Mouse (Mus musculus) thymus, adult 2 months (tissue): Measurements from ENCODE around the gene Kcnj12. TPM values are rescaled to one million over a fixed set of nuclear protein-coding genes. Genes with fewer than 3 reads are reported as not detected.

Experiments
- DNase-seq: peaks from one replicate; pipeline ENCODE4 v3.0.0; 2021
- H3K27ac ChIP-seq: fragments of 200-500 bp; 2 replicates; pipeline ENCODE4 v1.5.1; 2012; ENCODE audit warnings: low read length, control low read depth; ENCODE audit not compliant: control insufficient read depth, insufficient read depth
- H3K27me3 ChIP-seq: fragments of 200-500 bp; 2 replicates; pipeline ENCODE4 v1.6.1; 2012; ENCODE audit warnings: mild to moderate bottlenecking, low read length, moderate library complexity, mixed read lengths; ENCODE audit not compliant: control insufficient read depth, insufficient read depth
- H3K36me3 ChIP-seq: fragments of 200-500 bp; 2 replicates; pipeline ENCODE4 v1.6.1; 2012; ENCODE audit warnings: mild to moderate bottlenecking, low read length, moderate library complexity; ENCODE audit not compliant: control insufficient read depth, insufficient read depth
- H3K4me1 ChIP-seq: fragments of 200-500 bp; replicated peaks from 2 replicates; pipeline ENCODE4 v1.6.1; 2012; ENCODE audit warnings: low read length; ENCODE audit not compliant: control insufficient read depth, insufficient read depth
- H3K4me3 ChIP-seq: fragments of 200-500 bp; 2 replicates; pipeline ENCODE4 v1.5.1; 2012; ENCODE audit warnings: mild to moderate bottlenecking, low read length, control low read depth, moderate library complexity; ENCODE audit not compliant: control insufficient read depth, insufficient read depth
- CTCF ChIP-seq: fragments of 200-500 bp; IDR thresholded peaks from 2 replicates; pipeline ENCODE4 v1.5.1; 2012; ENCODE audit warnings: mild to moderate bottlenecking, control low read depth, low read length, moderate library complexity, borderline replicate concordance; ENCODE audit not compliant: control insufficient read depth, poor library complexity, insufficient read depth; ENCODE audit errors: extremely low read depth
- POLR2A ChIP-seq: fragments of 200-500 bp; IDR thresholded peaks from 2 replicates; pipeline ENCODE4 v1.6.1; 2012; ENCODE audit warnings: mild to moderate bottlenecking, low read length, control low read depth, moderate library complexity; ENCODE audit not compliant: control insufficient read depth, poor library complexity, insufficient read depth; ENCODE audit errors: extremely low read depth
- WGBS: fragments of 180-500 bp; shearing (Covaris S2); methylation state at CpG from one replicate; pipeline ENCODE4 v1.1.7; 2018; 5-methylcytosine and 5-hydroxymethylcytosine counted together
- polyA plus RNA-seq: library from polyadenylated mRNA; depleted of rRNA; stranded (reverse); fragments of >200 nt; gene quantifications from 2 replicates; pipeline ENCODE4 v1.2.3, GENCODE M21; 2012

Gene Kcnj12
- polyA plus RNA-seq, 1 experiment = 1.8 TPM

DNA sequence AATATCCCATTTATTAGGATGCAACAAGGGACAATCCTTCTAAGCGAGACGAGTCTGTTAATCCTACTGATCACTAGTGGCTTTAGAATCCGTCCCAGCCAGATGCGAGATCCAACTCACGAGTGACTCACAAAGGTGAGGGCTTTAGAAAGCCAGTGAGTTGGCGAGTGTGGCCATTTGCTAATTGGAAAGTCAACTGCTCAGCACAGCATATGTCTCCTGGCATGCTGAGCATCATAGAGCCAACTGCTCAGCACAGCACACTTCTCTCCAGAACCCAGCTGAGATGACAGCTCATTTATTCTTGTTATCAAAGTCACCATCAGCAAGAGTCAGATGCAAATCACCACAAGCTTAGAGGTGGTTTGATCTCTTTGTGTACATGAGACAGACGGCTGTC is 67.8 kb downstream of the Kcnj12 start:
- TF ChIP-seq POLR2A (no peak), CTCF (no peak)
- Histone ChIP-seq H3K4me1 (no peaks in the 10 kb centered on the region), H3K27me3 (no peaks in the 10 kb centered on the region), H3K27ac (no peak overlapping the region), H3K36me3 (no peaks in the 10 kb centered on the region), H3K4me3 (no peak overlapping the region)
- 85% methylated on average over 7 of the region's 7 CpGs for WGBS
- DNase-seq = no peak

DNA sequence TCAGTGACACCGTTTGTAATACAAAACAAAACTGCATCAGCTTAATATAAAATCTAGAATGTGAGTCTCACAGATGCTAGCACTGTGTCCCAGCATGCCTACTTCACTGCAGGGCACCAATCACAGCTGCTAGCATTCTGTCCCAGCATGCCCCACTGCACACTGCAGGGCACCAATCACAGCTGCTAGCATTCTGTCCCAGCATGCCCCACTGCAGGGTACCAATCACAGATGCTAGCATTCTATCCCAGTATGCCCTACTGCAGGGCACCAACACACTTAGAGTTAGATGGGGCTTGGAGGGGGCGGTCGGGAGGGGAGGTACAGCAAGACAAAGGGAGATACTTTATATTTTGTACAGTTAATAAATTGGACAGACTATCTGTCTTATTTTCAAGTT is 68.8 kb downstream of the Kcnj12 start:
- Histone ChIP-seq H3K36me3 (no peaks in the 10 kb centered on the region), H3K4me1 (no peaks in the 10 kb centered on the region), H3K4me3 (no peak overlapping the region), H3K27me3 (no peaks in the 10 kb centered on the region), H3K27ac (no peak overlapping the region)
- DNase-seq = no peak
- WGBS = 86% methylated on average over 3 of the region's 3 CpGs
- TF ChIP-seq CTCF = no peak
- no peak for TF ChIP-seq POLR2A

DNA sequence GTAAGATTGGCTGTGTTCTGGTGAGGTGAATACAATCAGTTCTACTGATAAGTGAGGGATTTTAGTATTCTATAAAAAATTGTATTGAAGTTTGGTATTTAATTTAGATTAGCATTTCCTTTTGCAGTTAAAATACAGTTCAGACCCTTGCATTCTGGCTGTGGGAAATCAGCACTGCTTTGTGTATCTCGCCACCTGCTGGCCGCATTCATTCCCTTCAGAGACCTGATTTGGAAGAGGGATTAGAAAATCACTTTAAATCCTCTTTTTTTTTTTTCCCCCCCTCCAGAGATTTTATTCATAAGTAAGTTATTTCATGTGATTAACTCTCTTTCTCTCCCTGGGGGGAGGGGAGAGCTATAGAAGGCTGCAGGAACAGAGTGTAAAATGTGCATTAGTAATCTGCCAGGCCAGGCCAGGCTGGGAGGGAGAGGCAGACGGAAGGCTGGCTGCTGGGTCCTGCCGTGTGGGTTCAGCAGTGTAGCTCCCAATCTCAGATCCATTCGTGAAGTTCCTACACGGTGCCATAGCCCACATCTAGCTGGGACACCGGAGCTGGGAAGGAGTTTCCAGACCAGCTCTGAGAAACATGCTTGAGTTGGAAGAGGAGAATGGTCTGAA is 69.4 kb downstream of the Kcnj12 start:
- Histone ChIP-seq H3K36me3 (no peaks in the 10 kb centered on the region), H3K4me1 (no peaks in the 10 kb centered on the region), H3K27me3 (no peaks in the 10 kb centered on the region), H3K4me3 (no peak overlapping the region), H3K27ac (no peak overlapping the region)
- WGBS = 32% methylated on average over 7 of the region's 7 CpGs
- peak; percentile 47 for DNase-seq
- TF ChIP-seq POLR2A (no peak), CTCF (no peak)

DNA sequence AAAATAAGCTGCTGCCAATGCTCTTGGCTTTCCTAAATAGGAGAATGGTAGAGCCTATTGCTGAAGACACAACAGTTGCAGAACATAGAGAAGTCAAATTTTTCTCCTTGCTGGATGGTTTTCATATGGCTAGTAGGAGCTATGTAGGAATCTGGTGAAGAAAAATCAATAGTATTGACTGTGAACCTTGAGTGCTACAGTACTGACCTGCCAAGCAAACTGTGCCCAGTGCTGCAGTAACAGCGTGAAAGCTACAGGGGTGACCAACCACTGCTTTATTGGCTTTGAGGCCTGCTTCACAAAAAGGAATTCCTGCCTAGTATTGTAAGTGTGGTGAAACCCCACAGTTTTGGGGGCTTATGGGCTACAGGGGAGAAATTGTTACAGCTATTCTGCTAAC is 75.7 kb downstream of the Kcnj12 start:
- no peak for DNase-seq
- no peak overlapping the region for H3K27ac ChIP-seq
- no peaks in the 10 kb centered on the region for H3K36me3 ChIP-seq
- no peaks in the 10 kb centered on the region for H3K4me1 ChIP-seq
- H3K27me3 ChIP-seq = no peaks in the 10 kb centered on the region
- TF ChIP-seq POLR2A (no peak), CTCF (no peak)
- WGBS = 97% methylated on average over 1 of the region's 1 CpGs
- no peak overlapping the region for H3K4me3 ChIP-seq

DNA sequence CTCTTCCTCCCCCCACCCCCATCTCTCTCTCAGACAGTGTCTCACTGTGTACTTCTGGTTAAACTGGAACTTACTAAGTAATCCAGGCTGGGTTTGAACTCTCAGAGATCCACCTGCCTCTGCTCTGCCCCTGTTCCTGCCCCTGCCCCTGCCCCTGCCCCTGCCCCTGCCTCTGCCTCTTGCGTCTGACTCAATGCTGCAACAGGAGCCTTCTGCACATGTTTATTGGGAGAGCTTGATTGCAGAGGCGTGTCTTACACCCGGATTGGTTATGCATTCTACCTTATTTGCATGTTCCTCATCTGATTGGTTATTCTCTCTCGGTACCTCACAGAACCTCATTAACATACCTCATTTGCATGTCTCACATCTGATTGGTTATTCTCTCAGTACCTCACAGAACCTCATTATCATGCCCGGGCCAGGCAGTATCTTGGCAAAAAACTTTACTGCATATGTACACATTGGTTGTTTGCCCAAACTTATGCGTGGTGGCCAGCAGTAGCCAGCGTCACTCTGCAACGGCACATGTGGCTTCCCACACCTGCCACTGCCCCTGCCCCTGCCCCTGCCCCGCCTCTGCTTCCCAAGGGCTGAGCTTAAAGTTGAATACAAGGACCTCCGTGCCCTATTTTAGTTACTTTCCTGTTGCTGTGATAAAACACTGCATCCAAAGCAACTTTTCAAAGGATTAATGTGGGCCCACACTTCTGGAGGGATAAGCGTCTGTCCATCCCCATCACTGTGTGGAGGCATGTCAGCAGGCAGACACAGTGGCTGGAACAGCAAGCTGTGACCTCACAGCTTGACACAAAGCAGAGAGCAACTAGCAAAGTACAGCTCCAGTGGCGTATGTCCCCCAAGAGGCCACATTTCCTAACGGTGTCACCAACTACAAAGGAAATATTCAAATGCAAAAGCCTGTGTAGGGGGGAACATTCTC is 80.3 kb downstream of the Kcnj12 start:
- Histone ChIP-seq H3K27ac (no peak overlapping the region), H3K36me3 (no peaks in the 10 kb centered on the region), H3K4me3 (no peak overlapping the region), H3K27me3 (no peaks in the 10 kb centered on the region), H3K4me1 (no peaks in the 10 kb centered on the region)
- TF ChIP-seq CTCF = no peak
- TF ChIP-seq POLR2A = no peak
- WGBS = 85% methylated on average over 13 of the region's 13 CpGs
- DNase-seq = no peak

DNA sequence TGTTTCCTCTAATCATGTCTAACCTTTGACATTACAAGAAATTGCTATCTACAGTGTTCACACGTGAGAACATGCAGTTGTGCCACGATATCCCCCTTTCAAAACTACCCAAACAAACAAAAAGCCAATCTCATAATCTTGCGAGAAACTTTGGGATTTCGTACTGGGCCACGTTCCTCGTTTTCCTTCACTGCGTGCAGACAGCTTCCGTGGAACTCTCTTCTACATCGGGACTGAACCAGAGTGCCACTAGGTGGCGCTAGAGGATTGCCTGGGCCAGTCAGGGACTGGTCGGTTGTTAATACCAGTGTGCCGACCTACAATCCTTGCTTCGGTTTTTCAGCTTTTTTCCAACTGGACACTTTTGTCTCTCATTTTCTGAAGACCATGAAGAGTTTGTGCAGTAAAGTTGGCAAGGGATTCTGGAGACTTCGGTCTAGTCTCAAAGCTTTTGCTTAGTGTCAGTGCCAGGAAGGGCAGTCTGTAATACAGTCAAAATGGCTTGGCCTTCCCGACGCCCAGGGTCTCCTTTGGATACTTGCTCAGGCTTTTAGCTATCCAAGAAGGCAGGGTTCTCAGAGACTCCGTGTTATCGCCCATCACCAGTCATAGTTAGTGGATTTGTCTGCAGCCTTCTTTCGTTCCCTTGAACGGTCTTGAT is 82.0 kb downstream of the Kcnj12 start:
- no peak for TF ChIP-seq POLR2A
- TF ChIP-seq CTCF = peak; percentile 92
- no peaks in the 10 kb centered on the region for H3K36me3 ChIP-seq
- no peaks in the 10 kb centered on the region for H3K4me1 ChIP-seq
- DNase-seq = peak; percentile 76
- no peak overlapping the region for H3K27ac ChIP-seq
- no peaks in the 10 kb centered on the region for H3K27me3 ChIP-seq
- WGBS = 27% methylated on average over 20 of the region's 20 CpGs
- no peak overlapping the region for H3K4me3 ChIP-seq
